Mouse (Mus musculus) adrenal gland, postnatal 25 days (tissue): ENCODE measurements at regions not wholly inside any gene's neighbourhood (a gene's known extent, or its start where the extent isn't known, plus 50 kb on each side); places are given as distances from the start of the nearest gene placed in this dataset.
"Not testable (repeated sequence)": the region's sequence is repeated elsewhere in the genome, so short reads cannot be mapped to it uniquely, and the experiment has no call there.

Experiments
- DNase-seq: peaks from one replicate; pipeline ENCODE4 v3.0.0; 2021; ENCODE audit warnings: mixed read lengths

DNA sequence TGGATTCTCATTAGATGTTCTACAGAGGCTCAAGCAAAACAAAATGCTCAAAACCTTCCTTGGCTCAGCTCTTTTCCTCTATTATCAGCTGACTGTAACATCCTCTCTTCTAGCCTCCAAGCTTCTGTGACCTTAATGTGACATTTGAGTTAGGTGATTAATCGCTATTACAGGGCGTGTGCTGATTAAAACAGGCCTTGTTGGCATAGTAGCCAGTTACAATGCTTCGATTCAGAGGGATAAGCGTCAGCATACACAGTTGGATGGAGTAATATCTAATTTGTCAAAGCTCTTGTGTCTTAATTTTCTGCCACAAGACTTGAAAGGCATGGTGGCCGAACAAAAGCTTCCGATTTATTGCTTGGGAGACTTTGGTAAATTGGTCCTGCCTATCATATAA is 378.2 kb downstream of the Fbxo8 start:
- no peak for DNase-seq

DNA sequence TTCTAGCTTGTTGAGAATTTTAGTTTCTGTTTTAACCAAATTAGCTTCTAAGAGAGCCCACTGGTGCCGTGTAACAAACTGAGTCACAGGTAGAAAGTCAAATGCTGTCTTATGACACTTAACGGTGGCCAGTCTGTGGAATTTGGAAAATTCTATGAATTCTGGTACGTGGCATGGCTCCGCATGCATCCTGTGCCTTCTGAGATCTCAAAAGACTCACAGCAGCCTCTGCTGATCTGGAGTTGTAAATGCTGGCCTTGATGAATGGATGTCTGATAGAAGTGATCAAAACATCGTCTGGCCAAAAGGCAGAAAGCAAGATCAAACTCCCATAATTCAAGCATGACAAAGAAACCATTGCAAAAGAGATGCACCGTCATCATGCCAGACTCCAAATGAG is 381.5 kb downstream of the Fbxo8 start:
- no peak for DNase-seq

DNA sequence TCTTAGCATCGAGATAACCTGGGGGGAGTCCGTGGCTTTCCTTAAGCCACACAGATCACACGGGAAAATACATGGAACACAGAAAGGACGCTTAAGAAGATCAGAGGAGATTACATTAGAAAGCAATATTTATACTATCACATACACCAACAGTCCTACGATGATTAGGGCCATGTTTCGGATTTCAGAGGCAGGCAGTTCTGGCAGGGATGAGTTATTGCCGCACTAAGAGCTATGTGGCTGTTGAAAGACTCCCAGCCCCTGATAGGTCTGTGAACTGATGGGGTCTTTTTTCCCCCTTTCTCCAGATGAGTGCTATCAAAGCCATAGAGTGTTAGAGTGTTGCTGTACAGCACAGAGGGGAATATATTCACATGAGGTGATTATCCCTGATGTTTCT is 358.6 kb upstream of the Hand2 start:
- DNase-seq, result no peak

DNA sequence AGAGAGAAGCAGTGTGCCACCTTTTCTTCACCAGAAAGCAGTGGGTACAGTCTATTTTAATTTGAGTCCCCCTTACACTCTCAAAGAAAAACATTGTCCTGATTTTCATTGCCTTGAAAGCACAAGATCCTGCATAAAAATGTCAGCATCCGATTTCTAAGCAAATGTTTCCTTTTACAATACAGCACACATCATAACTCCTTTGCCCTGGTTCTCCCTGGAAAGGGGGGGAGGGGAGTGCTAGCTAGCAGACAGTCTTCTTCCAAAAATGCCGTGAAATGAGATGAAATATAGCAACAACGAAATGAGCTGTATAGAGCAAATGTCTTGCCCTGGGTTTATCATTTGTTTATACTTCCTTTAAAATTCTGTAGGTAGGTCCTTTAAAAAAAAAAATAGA is 350.5 kb upstream of the Hand2 start:
- no peak for DNase-seq

DNA sequence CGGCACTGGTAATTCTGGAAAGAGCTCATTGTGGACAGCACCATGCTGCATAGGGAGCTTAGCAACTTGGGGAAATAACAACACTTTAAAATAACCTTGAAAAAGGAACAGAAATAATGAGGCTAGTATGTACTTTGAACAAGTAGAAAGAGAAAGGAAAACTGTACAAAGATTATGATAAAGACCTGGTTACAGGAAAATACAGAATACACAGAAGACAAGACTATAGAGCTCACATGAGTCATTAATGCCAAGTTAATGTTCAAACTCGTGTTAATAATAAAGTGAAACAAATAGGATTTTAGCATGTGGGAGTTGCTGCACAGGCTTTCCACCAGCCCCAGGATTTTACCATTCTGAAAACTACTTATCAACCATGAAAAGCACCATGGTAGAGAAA is 341.8 kb upstream of the Hand2 start:
- no peak for DNase-seq

DNA sequence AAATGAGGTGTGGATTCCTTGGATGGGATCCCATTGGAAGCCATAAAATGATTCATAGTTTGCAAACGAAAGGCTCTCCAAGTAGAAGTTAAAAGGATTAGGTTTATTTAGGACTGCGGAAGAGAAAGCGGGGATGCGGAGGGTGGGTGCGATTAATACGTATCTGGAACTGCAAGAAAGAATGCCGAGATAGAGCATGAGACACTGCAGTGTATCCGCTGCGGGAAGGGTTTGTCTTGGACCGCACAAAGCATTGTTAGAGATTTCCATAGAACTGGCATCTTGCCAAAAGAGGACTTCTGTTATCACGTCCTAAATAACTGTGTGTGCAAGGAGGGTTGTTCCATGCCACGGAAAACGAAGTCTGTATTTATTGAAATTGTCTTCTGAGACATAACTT is 341.4 kb upstream of the Hand2 start:
- no peak for DNase-seq

DNA sequence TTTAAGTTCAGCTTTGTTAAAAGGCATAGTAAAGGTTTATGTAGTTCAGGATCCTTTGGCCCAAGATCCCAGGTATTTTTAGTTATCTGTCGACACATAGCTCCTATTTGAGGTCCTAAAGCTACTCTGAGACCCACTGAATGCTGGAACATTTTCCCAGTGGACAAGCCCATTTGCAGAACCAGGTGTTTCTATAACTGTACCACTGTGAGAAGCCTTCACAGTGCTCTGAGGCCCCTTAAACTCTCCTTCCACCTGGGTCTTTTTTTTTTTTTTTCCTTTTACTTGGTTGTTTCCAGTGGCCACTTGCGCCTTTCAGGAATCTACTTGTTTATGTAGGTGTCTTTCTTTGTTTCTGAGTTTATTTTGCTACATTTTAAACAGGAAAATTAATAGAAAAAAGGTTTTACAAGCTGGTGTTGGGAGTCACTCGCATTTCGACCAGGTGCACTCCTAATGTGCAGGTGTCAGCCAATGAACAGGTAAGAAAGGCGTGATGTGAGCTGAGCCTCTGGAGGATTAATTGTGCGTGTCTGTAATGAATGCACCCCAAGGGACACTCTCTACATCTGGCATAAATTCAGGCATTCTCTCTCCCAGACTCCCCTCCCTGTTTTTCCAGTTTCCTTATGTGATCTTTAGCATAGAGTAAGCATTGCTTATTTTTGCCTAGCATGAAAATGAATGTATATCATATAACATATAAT is 310.3 kb upstream of the Hand2 start:
- no peak for DNase-seq

DNA sequence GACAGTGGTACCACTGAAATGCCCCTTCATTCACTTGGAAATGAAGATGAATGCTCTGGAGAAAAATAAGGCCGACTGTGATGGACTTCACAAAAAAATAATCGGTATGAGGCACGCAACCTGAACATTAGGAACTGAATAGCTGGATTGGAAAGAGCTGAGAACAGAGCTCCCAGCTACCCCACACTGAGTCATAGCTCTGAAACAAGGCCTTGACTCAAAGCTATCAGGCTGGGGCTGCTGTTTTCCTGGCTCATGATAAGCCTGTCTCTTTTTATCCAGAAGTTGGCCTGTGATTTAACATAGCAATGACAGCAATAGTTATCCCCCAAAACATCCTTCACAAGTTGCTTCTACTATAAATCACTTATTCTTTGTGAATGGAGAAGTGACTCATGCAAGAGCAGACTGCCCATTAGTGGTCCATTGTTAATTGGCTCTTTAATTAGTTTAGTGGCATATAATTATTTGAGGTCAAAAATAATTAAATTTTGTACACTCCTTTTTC is 306.9 kb upstream of the Hand2 start:
- peak; percentile 25 for DNase-seq

DNA sequence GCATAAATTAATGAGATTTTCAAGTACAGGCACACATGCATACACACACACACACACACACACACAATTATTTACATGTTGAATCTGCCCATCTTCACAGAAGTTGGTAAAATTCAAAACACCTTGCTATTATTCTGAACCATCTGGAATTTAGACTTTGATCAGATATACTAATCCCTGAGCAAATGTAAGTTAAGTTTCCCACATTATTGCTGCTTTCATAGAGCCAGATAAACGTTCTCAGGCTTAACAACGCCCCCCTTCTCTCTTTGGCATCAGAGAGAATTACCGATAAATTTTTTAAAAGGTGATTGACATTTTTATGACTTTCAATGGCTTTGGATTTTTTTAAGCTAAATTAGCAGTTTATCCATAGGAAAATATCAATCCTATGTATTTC is 304.5 kb upstream of the Hand2 start:
- no peak for DNase-seq

DNA sequence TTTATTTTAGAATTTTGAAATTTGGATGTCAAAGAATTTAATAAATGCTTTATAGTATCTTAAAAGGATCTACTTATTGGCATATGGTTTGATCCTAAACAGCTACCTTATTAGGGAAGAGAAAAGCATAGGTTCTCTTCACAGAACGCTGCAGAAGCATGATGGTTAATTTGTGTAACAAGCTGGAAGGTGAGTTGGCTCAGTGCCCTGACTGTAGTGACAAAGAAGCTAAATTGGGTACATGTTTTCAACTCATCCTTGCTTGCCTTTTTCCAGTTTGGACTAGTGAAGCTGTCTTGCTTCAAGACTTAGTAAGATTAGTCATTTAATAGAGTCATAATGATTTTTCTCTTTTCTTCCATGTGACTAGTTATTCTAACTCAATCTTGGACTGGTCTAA is 292.7 kb upstream of the Hand2 start:
- not testable (repeated sequence) for DNase-seq

DNA sequence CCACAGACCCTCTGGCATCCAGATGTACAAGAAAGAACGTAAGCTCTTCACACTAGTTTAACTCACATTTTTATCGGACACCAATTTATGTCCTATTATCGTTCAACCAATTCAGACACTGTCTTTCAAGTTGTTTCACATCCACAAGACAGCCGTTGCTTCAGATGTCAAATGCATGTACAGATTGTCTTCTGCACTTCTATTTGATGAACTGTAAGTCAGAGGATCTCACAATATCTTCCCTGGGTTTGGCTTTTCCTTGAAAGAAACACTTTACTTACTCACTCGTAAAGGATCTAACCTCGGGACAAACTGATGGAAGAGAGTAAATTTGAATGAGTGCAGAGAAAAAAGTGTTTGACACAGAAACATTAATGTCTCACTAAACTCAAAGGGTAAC is 272.3 kb upstream of the Hand2 start:
- no peak for DNase-seq

DNA sequence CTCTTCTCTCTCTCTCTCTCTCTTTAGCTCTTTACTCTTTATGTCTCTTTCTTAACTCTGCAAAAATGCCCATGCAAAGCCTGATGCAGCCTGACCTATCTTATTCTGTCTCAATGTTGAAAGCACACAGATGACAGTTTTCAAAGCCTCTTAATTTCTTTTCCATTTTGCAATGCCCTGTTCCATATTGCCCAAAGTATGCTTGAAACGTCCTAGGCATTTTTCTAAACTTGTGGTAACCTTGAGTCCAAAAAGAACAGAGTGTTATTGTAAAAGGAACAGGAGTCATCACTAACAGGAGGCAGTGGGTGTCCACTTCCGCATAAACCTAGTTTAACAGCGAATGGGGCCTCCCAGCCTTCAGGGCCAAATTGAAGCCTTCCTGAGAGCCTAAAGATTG is 271.9 kb upstream of the Hand2 start:
- no peak for DNase-seq

DNA sequence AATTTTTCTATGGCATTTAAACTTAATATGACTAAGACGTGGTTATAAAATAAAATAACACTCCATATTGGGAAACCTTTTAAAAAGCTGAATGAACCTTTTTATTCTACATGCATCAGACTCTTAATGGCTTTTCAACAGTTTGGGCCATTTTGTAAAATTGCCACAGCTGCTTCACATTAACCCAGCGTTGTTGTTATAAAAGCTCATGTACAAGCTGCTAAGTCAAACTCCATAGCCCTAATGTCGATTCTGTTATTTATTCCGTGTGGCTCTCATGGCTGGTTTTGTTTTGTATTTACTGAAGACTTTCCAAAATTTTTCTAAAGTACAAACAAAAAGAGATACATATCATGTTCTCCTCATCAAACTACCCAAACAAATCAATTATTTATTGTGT is 268.1 kb upstream of the Hand2 start:
- no peak for DNase-seq

DNA sequence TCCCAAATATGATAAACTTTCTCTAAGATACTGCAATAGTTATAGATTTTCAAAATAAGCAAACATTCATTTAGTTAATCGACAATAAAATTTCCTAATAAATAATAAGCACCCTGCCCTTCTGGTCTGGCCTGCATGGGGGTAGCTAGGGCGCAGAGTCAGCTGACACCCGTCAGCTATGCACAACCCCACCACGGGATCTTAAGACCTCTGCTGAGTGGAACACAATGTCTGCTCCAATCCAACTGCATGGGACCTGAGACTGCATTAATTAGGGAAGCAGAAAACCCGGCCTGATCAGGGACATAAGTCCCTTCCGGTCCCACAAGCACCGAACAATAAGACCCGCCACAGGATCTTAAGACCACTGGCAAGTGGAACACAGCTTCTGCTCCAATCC is 243.8 kb upstream of the Hand2 start:
- no peak for DNase-seq

DNA sequence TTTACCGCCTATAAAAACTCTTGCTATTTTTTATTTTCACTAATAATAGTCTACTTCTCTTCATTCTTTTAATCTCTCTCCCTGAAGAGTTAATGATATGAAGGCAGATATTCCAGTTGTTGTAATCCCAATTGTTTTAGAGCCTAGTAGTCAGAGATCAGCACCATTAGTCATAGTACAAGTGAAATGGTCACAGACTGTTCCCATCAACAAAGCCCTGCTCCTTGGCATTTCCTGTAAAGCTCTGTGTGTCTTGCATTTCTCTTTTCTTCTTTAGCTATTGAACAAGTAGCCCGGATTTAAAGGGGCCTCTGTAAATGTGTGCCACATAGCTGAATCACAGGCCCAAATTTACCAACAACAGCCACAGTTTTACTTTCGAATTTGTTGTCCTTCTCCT is 234.0 kb upstream of the Hand2 start:
- DNase-seq, result no peak

DNA sequence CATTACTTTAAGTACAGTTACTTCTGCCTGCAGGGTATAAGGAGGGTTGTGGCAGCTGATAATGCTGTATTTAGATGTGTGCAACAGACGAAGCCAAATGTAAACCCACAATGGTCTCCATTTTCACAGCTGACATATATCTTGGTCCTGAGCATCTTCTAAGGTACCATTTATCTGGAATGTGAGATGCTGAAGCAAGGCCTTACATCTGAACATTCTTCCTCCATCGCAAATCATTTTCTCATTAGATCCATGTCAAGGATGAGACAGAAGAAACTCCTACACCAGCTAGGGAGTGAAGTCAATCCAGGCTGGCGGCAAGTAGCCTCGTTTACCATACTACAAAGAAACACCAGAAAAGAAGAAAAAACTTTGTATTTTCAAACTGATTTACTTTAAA is 228.4 kb upstream of the Hand2 start:
- no peak for DNase-seq

DNA sequence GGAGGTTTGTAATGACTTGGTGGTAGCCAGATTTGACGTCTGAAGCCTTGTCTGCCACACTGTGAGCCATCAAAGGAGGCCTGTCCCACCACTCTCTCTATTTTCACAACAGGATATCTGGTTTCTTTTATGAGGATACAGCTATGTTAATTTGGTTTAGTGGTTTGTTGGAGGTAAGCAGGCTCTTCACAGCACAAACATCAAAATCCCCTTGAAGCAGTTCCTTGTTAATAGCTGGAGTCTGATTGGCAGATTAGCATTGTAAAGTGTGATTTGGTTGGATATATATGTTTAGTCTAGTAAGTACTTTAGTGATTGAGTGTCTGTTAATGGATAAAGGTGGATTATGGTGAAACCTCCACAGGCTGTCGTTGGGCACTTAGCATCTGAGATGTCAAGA is 225.6 kb upstream of the Hand2 start:
- DNase-seq, result no peak

DNA sequence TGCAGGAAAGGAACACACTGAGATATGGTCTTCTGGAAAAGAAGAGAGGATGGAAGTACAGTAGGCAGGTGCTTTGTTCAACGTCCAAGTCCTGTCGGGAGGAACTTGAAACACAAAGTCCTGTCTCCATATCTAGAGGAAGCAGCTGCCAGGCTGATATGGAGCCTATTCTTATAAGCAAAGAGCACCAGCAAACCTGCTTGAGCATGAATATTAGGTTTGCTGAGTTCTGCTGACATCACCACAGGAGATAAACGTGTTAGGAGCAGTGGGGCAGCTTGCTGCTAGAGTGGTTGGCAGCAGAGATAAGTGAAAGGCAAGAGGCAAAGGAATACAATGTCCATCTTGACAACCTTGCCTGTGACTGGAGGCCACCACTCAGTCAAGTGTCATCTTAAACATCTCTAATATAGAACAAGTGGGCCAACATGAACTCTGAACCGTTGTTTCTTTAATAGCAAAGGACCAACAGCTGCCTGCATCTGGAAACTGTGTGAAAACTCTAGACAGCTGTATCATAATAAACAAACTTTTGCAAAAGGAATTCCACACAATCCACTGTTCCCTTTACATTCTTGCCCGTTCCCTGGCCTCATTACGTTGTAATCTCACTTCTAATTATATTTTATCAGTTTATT is 209.9 kb upstream of the Hand2 start:
- DNase-seq, result not testable (repeated sequence)

DNA sequence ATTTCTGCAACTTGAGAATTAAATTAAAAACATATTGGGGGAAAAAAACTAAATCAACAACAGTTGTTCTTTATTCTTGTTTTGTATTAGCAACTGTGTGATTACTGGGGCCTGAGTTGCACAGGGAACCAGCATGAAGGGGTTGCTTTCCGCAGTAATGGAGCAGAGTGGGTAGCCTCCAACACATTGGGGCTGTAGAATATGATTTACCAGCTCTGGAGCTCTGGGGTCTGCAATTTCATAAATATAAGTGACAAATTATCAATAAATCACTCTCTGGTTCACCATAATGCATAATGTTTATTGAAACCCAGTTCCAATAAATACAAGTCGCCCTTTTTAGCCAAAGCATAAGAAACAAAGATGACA is 209.4 kb upstream of the Hand2 start:
- no peak for DNase-seq

DNA sequence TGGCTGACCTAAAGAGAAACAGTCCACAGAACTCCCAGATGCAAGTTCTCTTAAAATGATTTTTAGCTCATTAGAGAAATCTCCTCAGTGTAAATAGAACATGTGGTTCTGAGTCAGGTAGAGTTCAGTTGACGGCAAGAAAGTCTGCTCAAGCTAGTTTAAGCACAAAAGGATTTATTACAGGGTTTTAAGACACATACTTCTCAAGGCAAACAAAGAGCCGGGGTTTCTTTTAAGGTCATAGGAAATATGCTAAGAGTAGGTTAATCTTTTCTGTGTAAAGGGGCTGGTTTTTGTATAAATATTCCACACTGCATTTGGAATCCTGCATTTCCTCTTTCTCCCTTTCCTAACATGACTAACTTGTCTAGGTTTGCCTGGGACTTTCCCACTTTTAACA is 206.9 kb upstream of the Hand2 start:
- no peak for DNase-seq

DNA sequence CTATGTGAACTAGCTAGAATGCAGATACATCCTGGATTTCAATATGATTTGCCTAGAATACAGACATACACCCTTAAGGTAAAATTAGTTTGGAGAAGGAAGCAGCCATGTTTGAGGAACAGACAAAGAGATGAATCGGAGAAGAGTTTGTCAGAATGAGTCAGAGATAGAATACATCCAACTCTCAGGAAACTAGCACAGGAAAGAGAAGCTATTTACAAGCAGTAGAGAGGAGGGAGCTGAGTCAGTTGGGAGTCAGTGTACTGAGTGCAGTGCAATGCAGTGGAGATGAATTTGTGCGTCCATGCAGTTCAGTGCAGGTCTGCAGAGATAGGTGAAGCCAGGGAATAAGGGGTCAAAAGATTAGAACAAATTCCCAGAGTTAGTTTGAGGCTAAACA is 205.5 kb upstream of the Hand2 start:
- DNase-seq, result no peak

DNA sequence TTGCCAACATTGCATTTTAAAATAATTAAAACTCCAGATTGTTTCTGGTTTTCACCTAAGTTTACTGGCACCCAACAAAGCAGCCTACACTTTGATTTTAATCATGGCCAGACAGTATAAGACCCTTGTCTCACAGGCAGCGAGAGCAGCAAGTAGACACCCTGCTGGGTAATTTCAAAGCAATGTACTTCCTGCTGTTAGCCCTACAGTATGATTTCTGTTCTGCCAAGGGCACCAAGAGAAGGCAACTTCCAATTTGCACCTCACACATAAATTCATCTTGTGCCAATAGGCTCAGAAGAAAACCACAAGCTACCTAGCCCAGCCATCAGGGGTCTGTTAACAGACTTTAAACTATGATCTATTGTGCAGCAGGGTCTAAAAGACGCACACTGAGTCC is 186.7 kb upstream of the Hand2 start:
- DNase-seq, result no peak

DNA sequence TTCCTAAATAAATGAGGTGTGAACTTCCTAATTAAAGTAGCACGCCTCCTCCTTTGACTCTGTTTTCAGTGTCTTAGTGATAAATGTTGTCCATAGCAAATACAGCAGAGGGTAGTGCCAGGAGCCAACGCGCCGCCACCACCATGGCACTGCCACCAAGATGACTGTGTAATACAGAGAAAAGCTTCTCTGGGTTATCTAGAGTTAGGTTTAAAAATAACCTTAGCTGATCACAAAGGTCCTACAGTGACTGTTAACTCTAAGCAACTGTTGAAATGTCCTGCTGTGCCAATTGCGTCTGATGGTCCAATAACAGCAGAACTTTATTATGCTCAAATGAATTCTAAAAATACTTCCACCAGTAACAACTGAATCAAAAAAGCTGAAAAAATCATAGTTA is 186.1 kb upstream of the Hand2 start:
- DNase-seq, result no peak

DNA sequence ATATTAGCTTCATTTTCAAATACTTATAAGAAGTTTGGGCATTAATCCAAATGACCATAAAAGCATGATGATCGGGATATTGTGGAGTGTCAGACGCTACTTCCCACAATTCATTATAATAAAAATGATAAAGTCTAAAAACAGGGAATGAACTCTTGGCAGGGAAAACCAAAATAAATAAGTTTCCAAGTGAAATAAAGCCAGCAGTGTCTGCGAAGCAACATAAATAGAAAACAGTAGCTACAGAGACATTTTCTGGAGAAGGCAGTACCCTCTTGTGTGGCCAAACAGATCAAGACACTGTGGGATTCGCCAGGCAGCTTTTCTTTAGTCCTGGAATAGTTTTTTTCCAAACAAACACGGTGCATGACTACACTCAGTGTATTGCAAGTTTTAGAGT is 172.7 kb upstream of the Hand2 start:
- DNase-seq, result no peak

DNA sequence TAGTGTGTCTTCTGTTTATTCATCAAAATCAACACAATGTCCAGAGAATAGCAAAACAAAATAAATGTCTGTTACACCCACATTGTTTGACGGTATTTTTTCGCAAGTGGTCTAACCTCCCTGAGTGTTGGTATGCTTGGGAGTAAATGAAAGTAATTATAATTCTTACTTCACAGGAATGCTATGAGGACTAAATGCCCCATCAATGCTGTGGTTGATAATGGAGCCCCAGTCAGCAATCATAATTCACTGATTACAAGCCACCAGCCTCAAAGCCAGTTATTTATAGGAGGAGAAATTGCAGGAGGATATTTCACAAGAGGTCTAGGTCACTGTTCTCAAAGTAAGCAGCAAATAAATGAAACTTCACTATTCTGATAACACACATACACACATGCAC is 129.6 kb upstream of the Hand2 start:
- DNase-seq, result no peak
